Mouse (Mus musculus) CH12.LX (cell line): Measurements from ENCODE around the gene Map2. TPM values are rescaled to one million over a fixed set of nuclear protein-coding genes. Genes with fewer than 3 reads are reported as not detected.

Experiments
- DNase-seq: peaks from one replicate; pipeline ENCODE4 v3.0.0-alpha.2; 2013; ENCODE audit errors: extremely low read depth
- H3K27ac ChIP-seq: 2 replicates; pipeline ENCODE4 v1.5.1; 2012; ENCODE audit warnings: low read depth, mild to moderate bottlenecking, control low read depth, moderate library complexity; ENCODE audit not compliant: insufficient read depth
- H3K27me3 ChIP-seq: replicated peaks from 2 replicates; pipeline ENCODE3; 2012; ENCODE audit warnings: inconsistent platforms
- H3K36me3 ChIP-seq, 2 experiments: replicated peaks in 1 of 2; 2 replicates each; pipeline versions ENCODE3 to v1.6.1; 2012; ENCODE audit warnings: inconsistent platforms in 1 of 2, low read length in 1 of 2, mild to moderate bottlenecking in 1 of 2, mixed read lengths in 1 of 2, moderate library complexity in 1 of 2; ENCODE audit not compliant: control insufficient read depth in 1 of 2, insufficient read depth in 1 of 2
- H3K4me1 ChIP-seq, 2 experiments: 2 replicates each; pipeline ENCODE4 v1.6.1; 2012; ENCODE audit warnings: inconsistent platforms in 1 of 2, moderate library complexity in 1 of 2; ENCODE audit not compliant: insufficient read depth in 2 of 2, control insufficient read depth in 1 of 2
- H3K4me2 ChIP-seq: 2 replicates; pipeline ENCODE4 v1.6.1; 2012; ENCODE audit warnings: low read depth, mild to moderate bottlenecking, control low read depth; ENCODE audit not compliant: poor library complexity, insufficient read depth, severe bottlenecking
- H3K4me3 ChIP-seq, 3 experiments: fragments of 150-350 bp in 1 of 3; sonication (generic) in 1 of 3; replicated peaks in 1 of 3; 2 replicates each; pipeline versions ENCODE3 to v1.5.1; 2011 to 2012; ENCODE audit warnings: low read depth in 2 of 3, low read length in 2 of 3, mild to moderate bottlenecking in 2 of 3, moderate library complexity in 2 of 3, control low read depth in 1 of 3, improper control_type of control experiment in 1 of 3, inconsistent platforms in 1 of 3, mixed read lengths in 1 of 3; ENCODE audit not compliant: poor library complexity in 1 of 3
- H3K79me2 ChIP-seq: replicated peaks from 2 replicates; pipeline ENCODE4 v1.6.1; 2012; ENCODE audit warnings: mild to moderate bottlenecking, moderate library complexity; ENCODE audit not compliant: control insufficient read depth, poor library complexity, insufficient read depth, severe bottlenecking; ENCODE audit errors: extremely low read depth
- H3K9ac ChIP-seq: 2 replicates; pipeline ENCODE4 v1.6.1; 2012; ENCODE audit warnings: low read depth, mild to moderate bottlenecking, control low read depth, moderate library complexity; ENCODE audit not compliant: insufficient read depth
- H3K9me3 ChIP-seq: replicated peaks from 2 replicates; pipeline ENCODE3; 2012; ENCODE audit warnings: low read length, inconsistent platforms, mixed read lengths
- CHD1 ChIP-seq: IDR thresholded peaks from 2 replicates; pipeline ENCODE4 v1.6.1; 2012; ENCODE audit warnings: low read depth, low read length, improper control_type of control experiment, inconsistent platforms
- CTCF ChIP-seq, 2 experiments: IDR thresholded peaks in 1 of 2; conservative IDR thresholded peaks in 1 of 2; 2 replicates each; pipeline ENCODE4 v1.5.1; 2011 to 2012; ENCODE audit warnings: low read depth in 2 of 2, low read length in 2 of 2, improper control_type of control experiment in 1 of 2, inconsistent platforms in 1 of 2, mild to moderate bottlenecking in 1 of 2, moderate library complexity in 1 of 2
- E2F4 ChIP-seq: IDR thresholded peaks from 2 replicates; pipeline ENCODE4 v1.6.1; 2011; ENCODE audit warnings: low read depth, low read length, improper control_type of control experiment; ENCODE audit not compliant: insufficient replicate concordance
- ELF1 ChIP-seq: IDR thresholded peaks from 2 replicates; pipeline ENCODE4 v1.6.1; 2014; ENCODE audit warnings: low read depth, mild to moderate bottlenecking, inconsistent platforms, low read length, improper control_type of control experiment
- ETS1 ChIP-seq: conservative IDR thresholded peaks from 2 replicates; pipeline ENCODE4 v1.6.1; 2012; ENCODE audit warnings: low read depth, mild to moderate bottlenecking, inconsistent platforms, low read length, improper control_type of control experiment, moderate library complexity
- HCFC1 ChIP-seq: IDR thresholded peaks from 2 replicates; pipeline ENCODE4 v1.6.1; 2012; ENCODE audit warnings: low read depth, mild to moderate bottlenecking, inconsistent platforms, low read length, improper control_type of control experiment
- IRF4 ChIP-seq: IDR thresholded peaks from 2 replicates; pipeline ENCODE4 v1.6.1; 2014; ENCODE audit warnings: low read depth, mild to moderate bottlenecking, inconsistent platforms, low read length, improper control_type of control experiment
- KAT2A ChIP-seq: IDR thresholded peaks from 2 replicates; pipeline ENCODE4 v1.6.1; 2012; ENCODE audit warnings: low read length, improper control_type of control experiment, inconsistent platforms; ENCODE audit not compliant: insufficient replicate concordance
- MAZ ChIP-seq: IDR thresholded peaks from 2 replicates; pipeline ENCODE4 v1.6.1; 2012; ENCODE audit warnings: low read depth, mild to moderate bottlenecking, inconsistent platforms, low read length, improper control_type of control experiment, moderate library complexity
- MXI1 ChIP-seq: IDR thresholded peaks from 2 replicates; pipeline ENCODE4 v1.6.1; 2011; ENCODE audit warnings: mild to moderate bottlenecking, low read depth, low read length, improper control_type of control experiment
- MYC ChIP-seq: IDR thresholded peaks from 2 replicates; pipeline ENCODE4 v1.6.1; 2011; ENCODE audit warnings: low read depth, mild to moderate bottlenecking, improper control_type of control experiment, low read length
- NELFE ChIP-seq: IDR thresholded peaks from 2 replicates; pipeline ENCODE4 v1.6.1; 2011; ENCODE audit warnings: low read depth, low read length, improper control_type of control experiment
- NRF1 ChIP-seq: IDR thresholded peaks from 2 replicates; pipeline ENCODE4 v1.6.1; 2014; ENCODE audit warnings: low read depth, mild to moderate bottlenecking, inconsistent platforms, low read length, improper control_type of control experiment, moderate library complexity
- PAX5 ChIP-seq: IDR thresholded peaks from 2 replicates; pipeline ENCODE4 v1.6.1; 2012; ENCODE audit warnings: low read length, inconsistent platforms, mixed read lengths
- POLR2AphosphoS2 ChIP-seq: IDR thresholded peaks from 2 replicates; pipeline ENCODE4 v1.6.1; 2011; ENCODE audit warnings: low read depth, low read length, improper control_type of control experiment
- RAD21 ChIP-seq: IDR thresholded peaks from 2 replicates; pipeline ENCODE4 v1.6.1; 2011; ENCODE audit warnings: low read depth, mild to moderate bottlenecking, low read length, improper control_type of control experiment, moderate library complexity
- SIN3A ChIP-seq: IDR thresholded peaks from 2 replicates; pipeline ENCODE4 v1.6.1; 2012; ENCODE audit warnings: low read length, improper control_type of control experiment, inconsistent platforms
- USF1 ChIP-seq: IDR thresholded peaks from 2 replicates; pipeline ENCODE4 v1.6.1; 2014; ENCODE audit warnings: low read depth, mild to moderate bottlenecking, inconsistent platforms, low read length, improper control_type of control experiment
- USF2 ChIP-seq: conservative IDR thresholded peaks from 2 replicates; pipeline ENCODE4 v1.6.1; 2011; ENCODE audit warnings: low read depth, low read length, improper control_type of control experiment
- ZKSCAN1 ChIP-seq: IDR thresholded peaks from 2 replicates; pipeline ENCODE4 v1.6.1; 2012; ENCODE audit warnings: low read depth, inconsistent platforms, low read length, improper control_type of control experiment, borderline replicate concordance
- ZNF384 ChIP-seq: IDR thresholded peaks from 2 replicates; pipeline ENCODE4 v1.6.1; 2012; ENCODE audit warnings: low read depth, low read length, improper control_type of control experiment, inconsistent platforms
- dilution Hi-C: fragments of 300-500 bp; cut with MboI; formaldehyde crosslinking; loops from 2 replicates; pipeline ENCODE4 v1.14.3; 2020; ENCODE audit warnings: low sequenced_read_pairs; ENCODE audit not compliant: extremely low pct_unique_long_range_greater_than_20kb, extremely low pct_ligation_motif_present
- in situ Hi-C: fragments of 300-500 bp; cut with MboI; formaldehyde crosslinking; loops from 3 replicates; pipeline ENCODE4 v1.14.3; 2019; ENCODE audit warnings: low sequenced_read_pairs, low pct_ligation_motif_present, low pct_unique_long_range_greater_than_20kb, mixed read lengths
- polyA plus RNA-seq: library from polyadenylated mRNA; unstranded; fragments of >175 nt; gene quantifications from 2 replicates; pipeline ENCODE4 v1.2.1, GENCODE M21; 2012; ENCODE audit warnings: low read depth; ENCODE audit not compliant: insufficient read length
- total RNA-seq, 2 experiments: library from RNA; depleted of rRNA; stranded (reverse); fragments of 300-350 nt in 1 of 2; fragments of >200 nt in 1 of 2; gene quantifications; 2 replicates each; pipeline ENCODE4 v1.2.3; 2012 to 2014

The Map2 gene
- total and polyA plus RNA-seq, 3 experiments: 1.5 to 6.5 (median 5.9) TPM

DNA sequence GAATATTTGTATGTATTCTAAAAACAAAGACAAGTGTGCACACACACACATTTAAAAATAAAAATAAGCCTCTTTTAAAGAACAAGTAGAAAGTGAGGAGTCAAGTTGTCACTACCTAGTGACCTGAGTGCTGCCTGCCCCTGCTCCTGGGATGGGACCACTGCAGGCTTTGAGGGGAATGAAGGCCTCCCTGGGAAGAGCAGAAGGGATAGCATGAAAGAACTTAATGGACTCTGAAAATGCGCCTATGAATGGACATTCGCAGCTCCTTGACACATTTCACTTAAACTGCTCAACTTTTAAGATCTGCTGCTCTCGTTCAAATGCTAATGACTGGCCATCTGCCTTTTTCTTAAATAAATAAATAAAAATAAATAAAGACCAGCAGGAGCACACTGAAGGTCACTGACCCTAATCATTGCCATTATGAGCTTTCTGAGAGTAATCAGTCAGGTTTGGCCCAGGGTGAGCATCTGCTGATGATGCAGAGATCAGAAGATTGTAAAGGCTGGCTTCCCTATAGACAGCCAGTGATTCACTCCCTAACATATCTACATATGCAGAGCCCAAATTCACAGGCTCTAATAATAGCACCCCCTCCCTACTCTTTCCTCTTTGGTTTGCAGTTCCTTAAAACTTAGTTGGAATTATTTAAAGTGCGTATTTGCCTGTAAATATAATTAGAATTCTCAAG is 91.3 kb downstream of the Map2 start:
- Histone ChIP-seq H3K27me3 (no peaks in the 10 kb centered on the region), H3K4me3 (no peak overlapping the region), H3K4me1 (no peaks in the 10 kb centered on the region), H3K79me2 (no peaks in the 10 kb centered on the region), H3K36me3 (no peaks in the 10 kb centered on the region), H3K9me3 (no peaks in the 10 kb centered on the region), H3K9ac (no peak overlapping the region), H3K27ac (no peak overlapping the region), H3K4me2 (no peak overlapping the region)
- dilution Hi-C loops (no loop called here), in situ Hi-C loops (no loop called here)
- TF ChIP-seq CTCF (conservative IDR thresholded peaks at IDR 0.05 in 1 of 2, IDR thresholded peaks at IDR 0.05 in 1 of 2; ENCODE audit: low read depth in 2 of 2, low read length in 2 of 2) (no peak), NELFE (no peak), E2F4 (no peak), KAT2A (no peak), ZKSCAN1 (no peak), SIN3A (no peak), MXI1 (no peak), ZNF384 (no peak), MAZ (no peak), USF1 (no peak), ETS1 (no peak), USF2 (no peak)
- DNase-seq: no peak

- no peak for DNase-seq
- Histone ChIP-seq H3K4me2 (no peak overlapping the region), H3K9me3 (no peaks in the 10 kb centered on the region), H3K79me2 (no peaks in the 10 kb centered on the region), H3K27ac (no peak overlapping the region), H3K4me3 (no peak overlapping the region), H3K36me3 (no peaks in the 10 kb centered on the region), H3K4me1 (peaks cover 3 to 23% of the 10 kb centered on the region in 2 experiments; a peak in 3 of 4 replicates), H3K27me3 (no peaks in the 10 kb centered on the region), H3K9ac (no peak overlapping the region)
- in situ Hi-C loops (no loop called here), dilution Hi-C loops (no loop called here)
- TF ChIP-seq ETS1 (no peak), PAX5 (no peak), ELF1 (no peak), POLR2AphosphoS2 (no peak), RAD21 (no peak), ZNF384 (no peak), IRF4 (no peak), NRF1 (no peak), HCFC1 (no peak), CHD1 (no peak), E2F4 (no peak), MYC (no peak), USF1 (no peak), USF2 (no peak)
Observed at GRCm38 (mm10) chr1:66277663-66278062, 102.6 kb downstream of the Map2 start.
